Mouse (Mus musculus) spleen, adult 2 months (tissue): ENCODE results near the gene Olfr447.

Source experiments
- CTCF ChIP-seq: fragments of 200-500 bp; IDR thresholded peaks from 2 replicates; pipeline ENCODE4 v1.5.1; 2011; ENCODE audit warnings: mild to moderate bottlenecking, inconsistent platforms; ENCODE audit not compliant: insufficient read depth, insufficient read length, insufficient replicate concordance; ENCODE audit errors: extremely low read depth
- POLR2A ChIP-seq: fragments of 200-500 bp; IDR thresholded peaks from 2 replicates; pipeline ENCODE4 v1.6.1; 2011; ENCODE audit warnings: low read depth, low read length, inconsistent platforms

DNA sequence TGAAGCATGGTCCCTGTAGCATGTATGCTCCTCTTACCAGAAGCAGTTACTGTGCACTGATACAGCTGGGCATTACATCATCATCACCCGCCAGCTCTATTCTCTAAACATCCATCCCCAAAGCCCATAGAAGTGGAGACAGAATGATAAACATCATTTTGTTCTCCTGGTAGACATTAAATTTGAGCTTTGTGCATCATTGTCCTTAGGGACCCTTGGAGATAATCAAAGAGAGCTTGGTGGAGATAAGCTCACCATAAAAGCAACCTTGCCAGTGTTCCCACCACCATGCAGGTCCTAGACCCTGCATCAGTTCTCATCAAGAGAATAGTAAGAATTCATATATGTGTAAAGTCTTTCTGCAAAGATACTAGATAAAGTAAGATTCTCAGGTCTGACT, 18.5 kb upstream of the Olfr447 start, which contains the start of gene Olfr448:
- no peak for TF ChIP-seq POLR2A
- TF ChIP-seq CTCF = no peak
